Mouse (Mus musculus): ENCODE data around the gene Gm3776. TPM values are rescaled to one million over a fixed set of nuclear protein-coding genes. Genes with fewer than 3 reads are reported as not detected.
"Not testable (repeated sequence)": the region's sequence is repeated elsewhere in the genome, so short reads cannot be mapped to it uniquely, and the experiment has no call there.

Gene Gm3776
- polyA plus RNA-seq (2015; fragmentation: Nextera tagmentation; extraction: Ambion mirVana) = 0.21 and 0.31 TPM in 2 replicates

- ATAC-seq (replicated peaks; ENCODE audit: low FRiP score); H3K36me3 ChIP-seq; H3K4me3 ChIP-seq (replicated peaks); H3K9ac ChIP-seq; H3K27me3 ChIP-seq; H3K4me1 ChIP-seq; H3K9me3 ChIP-seq (replicated peaks); H3K4me2 ChIP-seq: not testable (repeated sequence)
- H3K27ac ChIP-seq = peak within 1 kb of the TSS; percentile 41; the same call in 1 of the 2 replicates
- 67% methylated on average over 1 of the region's 3 CpGs for WGBS
These were observed at the start of gene Gm3776 for GRCm38 (mm10) chr9:78256914-78257313. Gene Gm3776, plus strand, starts transcription at chr9:78257129.

GRCm38 (mm10) chr9:78208956-78209355 lies 48.0 kb upstream of the Gm3776 start:
- Histone ChIP-seq H3K4me3 (replicated peaks) (no peak overlapping the region), H3K36me3 (peaks cover 42% of the 10 kb centered on the region), H3K4me2 (no peak overlapping the region), H3K9ac (no peak overlapping the region), H3K4me1 (peaks cover 3% of the 10 kb centered on the region; the same call in 1 of the 2 replicates), H3K9me3 (replicated peaks) (no peaks in the 10 kb centered on the region), H3K27me3 (no peaks in the 10 kb centered on the region), H3K27ac (no peak overlapping the region)
- 63% methylated on average over 4 of the region's 4 CpGs for WGBS
- ATAC-seq (replicated peaks; ENCODE audit: low FRiP score) = no peak

- H3K9ac ChIP-seq = no peak overlapping the region
- no peaks in the 10 kb centered on the region for H3K27me3 ChIP-seq
- WGBS = 89% methylated on average over 3 of the region's 3 CpGs
- peaks cover 32% of the 10 kb centered on the region for H3K36me3 ChIP-seq
- H3K4me1 ChIP-seq = no peaks in the 10 kb centered on the region
- H3K4me2 ChIP-seq = no peak overlapping the region
- ATAC-seq (replicated peaks; ENCODE audit: low FRiP score) = no peak
- H3K9me3 ChIP-seq (replicated peaks) = no peaks in the 10 kb centered on the region
- H3K4me3 ChIP-seq (replicated peaks) = no peak overlapping the region
- H3K27ac ChIP-seq = no peak overlapping the region
These were observed 46.9 kb upstream of the Gm3776 start for GRCm38 (mm10) chr9:78210079-78210478.

GRCm38 (mm10) chr9:78210821-78211220 lies 46.1 kb upstream of the Gm3776 start:
- ATAC-seq (replicated peaks; ENCODE audit: low FRiP score) = no peak
- H3K4me1 ChIP-seq = no peaks in the 10 kb centered on the region
- H3K9me3 ChIP-seq (replicated peaks) = no peaks in the 10 kb centered on the region
- no peak overlapping the region for H3K4me2 ChIP-seq
- no peaks in the 10 kb centered on the region for H3K27me3 ChIP-seq
- H3K9ac ChIP-seq = no peak overlapping the region
- 99% methylated on average over 2 of the region's 2 CpGs for WGBS
- peaks cover 26% of the 10 kb centered on the region for H3K36me3 ChIP-seq
- no peak overlapping the region for H3K27ac ChIP-seq
- H3K4me3 ChIP-seq (replicated peaks) = no peak overlapping the region

GRCm38 (mm10) chr9:78211521-78211920 lies 45.4 kb upstream of the Gm3776 start:
- no peaks in the 10 kb centered on the region for H3K4me1 ChIP-seq
- WGBS = over 99% methylated on average over 3 of the region's 3 CpGs
- no peaks in the 10 kb centered on the region for H3K27me3 ChIP-seq
- no peak for ATAC-seq (replicated peaks; ENCODE audit: low FRiP score)
- H3K9me3 ChIP-seq (replicated peaks) = no peaks in the 10 kb centered on the region
- H3K4me2 ChIP-seq = no peak overlapping the region
- H3K4me3 ChIP-seq (replicated peaks) = no peak overlapping the region
- no peak overlapping the region for H3K27ac ChIP-seq
- H3K36me3 ChIP-seq = peaks cover 20% of the 10 kb centered on the region
- no peak overlapping the region for H3K9ac ChIP-seq

GRCm38 (mm10) chr9:78212341-78213049 lies 44.4 kb upstream of the Gm3776 start:
- H3K9ac ChIP-seq = no peak overlapping the region
- peaks cover 20% of the 10 kb centered on the region for H3K36me3 ChIP-seq
- ATAC-seq (replicated peaks; ENCODE audit: low FRiP score) = no peak
- no peak overlapping the region for H3K27ac ChIP-seq
- H3K9me3 ChIP-seq (replicated peaks) = no peaks in the 10 kb centered on the region
- H3K4me3 ChIP-seq (replicated peaks) = no peak overlapping the region
- no peaks in the 10 kb centered on the region for H3K27me3 ChIP-seq
- H3K4me1 ChIP-seq = no peaks in the 10 kb centered on the region
- H3K4me2 ChIP-seq = no peak overlapping the region
- WGBS = 69% methylated on average over 7 of the region's 7 CpGs

GRCm38 (mm10) chr9:78217074-78217473 lies 39.9 kb upstream of the Gm3776 start:
- Histone ChIP-seq H3K4me2 (no peak overlapping the region), H3K27ac (no peak overlapping the region)
- ATAC-seq (replicated peaks; ENCODE audit: low FRiP score) = no peak

GRCm38 (mm10) chr9:78222616-78223015 lies 34.3 kb upstream of the Gm3776 start:
- H3K4me3 ChIP-seq (replicated peaks) = no peak overlapping the region
- H3K9ac ChIP-seq = no peak overlapping the region
- H3K4me1 ChIP-seq = 0 out of 2 replicates have a peak, but pooled peaks cover 4% of the 10 kb centered on the region
- no peaks in the 10 kb centered on the region for H3K9me3 ChIP-seq (replicated peaks)
- H3K36me3 ChIP-seq = no peaks in the 10 kb centered on the region
- no peak overlapping the region for H3K4me2 ChIP-seq
- ATAC-seq (replicated peaks; ENCODE audit: low FRiP score) = no peak
- 45% methylated on average over 8 of the region's 8 CpGs for WGBS
- H3K27me3 ChIP-seq = no peaks in the 10 kb centered on the region
- H3K27ac ChIP-seq = no peak overlapping the region

More at GRCm38 (mm10) chr9:78217074-78217473, 39.9 kb upstream of the Gm3776 start:
- Histone ChIP-seq H3K9ac (no peak overlapping the region), H3K4me1 (no peaks in the 10 kb centered on the region), H3K4me3 (replicated peaks) (no peak overlapping the region), H3K9me3 (replicated peaks) (no peaks in the 10 kb centered on the region), H3K36me3 (no peaks in the 10 kb centered on the region), H3K27me3 (no peaks in the 10 kb centered on the region)
- 71% methylated on average over 4 of the region's 4 CpGs for WGBS

GRCm38 (mm10) chr9:78223221-78223902 lies 33.6 kb upstream of the Gm3776 start:
- no peaks in the 10 kb centered on the region for H3K9me3 ChIP-seq (replicated peaks)
- no peak overlapping the region for H3K4me3 ChIP-seq (replicated peaks)
- no peaks in the 10 kb centered on the region for H3K36me3 ChIP-seq
- H3K27me3 ChIP-seq = no peaks in the 10 kb centered on the region
- no peak overlapping the region for H3K4me2 ChIP-seq
- no peak overlapping the region for H3K27ac ChIP-seq
- 59% methylated on average over 10 of the region's 10 CpGs for WGBS
- ATAC-seq (replicated peaks; ENCODE audit: low FRiP score) = no peak
- H3K4me1 ChIP-seq = 0 out of 2 replicates have a peak, but pooled peaks cover 4% of the 10 kb centered on the region
- no peak overlapping the region for H3K9ac ChIP-seq

- Histone ChIP-seq H3K4me3 (replicated peaks) (no peak overlapping the region), H3K9me3 (replicated peaks) (no peaks in the 10 kb centered on the region), H3K27me3 (no peaks in the 10 kb centered on the region), H3K27ac (no peak overlapping the region), H3K36me3 (no peaks in the 10 kb centered on the region), H3K4me2 (no peak overlapping the region), H3K9ac (no peak overlapping the region), H3K4me1 (0 out of 2 replicates have a peak, but pooled peaks cover 4% of the 10 kb centered on the region)
- WGBS = 92% methylated on average over 2 of the region's 2 CpGs
- no peak for ATAC-seq (replicated peaks; ENCODE audit: low FRiP score)
These were observed 32.5 kb upstream of the Gm3776 start for GRCm38 (mm10) chr9:78224418-78224817.

GRCm38 (mm10) chr9:78225304-78225703 lies 31.6 kb upstream of the Gm3776 start:
- 0 out of 2 replicates have a peak, but pooled peaks have one; percentile 22 for ATAC-seq (replicated peaks; ENCODE audit: low FRiP score)
- Histone ChIP-seq H3K9me3 (replicated peaks) (no peaks in the 10 kb centered on the region), H3K4me3 (replicated peaks) (no peak overlapping the region), H3K36me3 (no peaks in the 10 kb centered on the region), H3K27me3 (no peaks in the 10 kb centered on the region), H3K9ac (no peak overlapping the region), H3K4me1 (0 out of 2 replicates have a peak, but pooled peaks cover 4% of the 10 kb centered on the region), H3K27ac (no peak overlapping the region), H3K4me2 (no peak overlapping the region)
- WGBS = 70% methylated on average over 11 of the region's 11 CpGs

GRCm38 (mm10) chr9:78228122-78228521 lies 28.8 kb upstream of the Gm3776 start:
- no peak for ATAC-seq (replicated peaks; ENCODE audit: low FRiP score)
- H3K4me3 ChIP-seq (replicated peaks) = no peak overlapping the region
- H3K4me2 ChIP-seq = no peak overlapping the region
- no peaks in the 10 kb centered on the region for H3K9me3 ChIP-seq (replicated peaks)
- WGBS = 92% methylated on average over 2 of the region's 2 CpGs
- no peaks in the 10 kb centered on the region for H3K27me3 ChIP-seq
- H3K27ac ChIP-seq = no peak overlapping the region
- 0 out of 2 replicates have a peak, but pooled peaks cover 1% of the 10 kb centered on the region for H3K4me1 ChIP-seq
- no peaks in the 10 kb centered on the region for H3K36me3 ChIP-seq
- H3K9ac ChIP-seq = no peak overlapping the region

All from kidney, embryonic 15.5 days (tissue).